ENCODE assay signal across 23 mouse cellular contexts in the genomic region with DNA sequence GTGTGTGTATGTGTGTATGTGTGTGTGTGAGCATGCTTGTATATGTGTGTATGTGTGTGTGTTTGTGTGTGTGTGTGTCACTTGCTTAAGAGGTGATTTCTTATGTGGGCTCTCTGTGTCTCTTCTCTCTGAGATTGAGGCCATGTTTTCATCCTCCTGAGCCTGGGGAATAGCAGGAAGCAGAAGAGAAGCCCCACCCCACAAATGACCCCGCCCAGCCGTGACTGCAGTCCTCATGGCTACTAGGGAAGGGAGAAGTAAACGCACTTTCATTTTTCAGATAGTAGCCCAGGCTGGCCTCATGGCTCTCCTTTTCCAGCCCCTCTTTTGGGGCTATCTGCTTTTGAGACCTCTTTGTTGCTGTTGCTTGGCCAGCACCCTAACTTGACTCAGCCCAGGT. TPM values are rescaled to one million over a fixed set of nuclear protein-coding genes. Genes with fewer than 3 reads are reported as not detected.
DNase-seq lines count a peak whose midpoint lies in the region; ATAC-seq and TF ChIP-seq lines count a peak whose summit lies in the region.
"Had no signal": no experiment of that assay in that cellular context is flagged by ENCODE, and none has a peak within 500 bp of the region (broad histone marks: within the 10 kb centered on the region; RNA-seq: fewer than 3 reads in every experiment).

No protein-coding gene starts in this region.

- H3K27ac ChIP-seq in liver, embryonic 12.5 days, result no peak overlapping the region
- H3K27ac ChIP-seq in stomach, postnatal 0 days (replicated peaks), result no peak overlapping the region
- no peak overlapping the region for H3K27ac ChIP-seq in midbrain, embryonic 15.5 days
- H3K27ac ChIP-seq: forebrain, embryonic 10.5 days; forebrain, embryonic 13.5 days; heart, embryonic 13.5 days; hindbrain, embryonic 12.5 days; hindbrain, embryonic 15.5 days had no signal

- peak overlapping the region; percentile 18; the same call in 1 of the 2 replicates for H3K4me2 ChIP-seq in liver, embryonic 12.5 days
- H3K4me2 ChIP-seq in stomach, postnatal 0 days (replicated peaks; ENCODE audit: low read depth), result no peak overlapping the region
- no peak overlapping the region for H3K4me2 ChIP-seq in midbrain, embryonic 15.5 days
- H3K4me2 ChIP-seq: forebrain, embryonic 13.5 days; heart, embryonic 13.5 days; hindbrain, embryonic 12.5 days; hindbrain, embryonic 15.5 days had no signal

- H3K27me3 ChIP-seq in liver, embryonic 12.5 days (replicated peaks), result no peaks in the 10 kb centered on the region
- no peaks in the 10 kb centered on the region for H3K27me3 ChIP-seq in stomach, postnatal 0 days (ENCODE audit: control insufficient read depth, insufficient read depth, low read length)
- H3K27me3 ChIP-seq in midbrain, embryonic 15.5 days (replicated peaks), result no peaks in the 10 kb centered on the region
- H3K27me3 ChIP-seq: forebrain, embryonic 13.5 days; heart, embryonic 13.5 days; hindbrain, embryonic 12.5 days; hindbrain, embryonic 15.5 days; Patski had no signal

- H3K4me3 ChIP-seq in liver, embryonic 12.5 days, result no peak overlapping the region
- H3K4me3 ChIP-seq in stomach, postnatal 0 days (ENCODE audit: low read depth, low read length), result no peak overlapping the region
- no peak overlapping the region for H3K4me3 ChIP-seq in midbrain, embryonic 15.5 days
- H3K4me3 ChIP-seq: forebrain, embryonic 10.5 days; forebrain, embryonic 13.5 days; heart, embryonic 13.5 days; hindbrain, embryonic 12.5 days; hindbrain, embryonic 15.5 days had no signal

- peaks cover 25% of the 10 kb centered on the region for H3K4me1 ChIP-seq in liver, embryonic 12.5 days
- no peaks in the 10 kb centered on the region for H3K4me1 ChIP-seq in stomach, postnatal 0 days (replicated peaks; ENCODE audit: control insufficient read depth, insufficient read depth)
- no peaks in the 10 kb centered on the region for H3K4me1 ChIP-seq in midbrain, embryonic 15.5 days
- H3K4me1 ChIP-seq: forebrain, embryonic 13.5 days; heart, embryonic 13.5 days; hindbrain, embryonic 12.5 days; hindbrain, embryonic 15.5 days had no signal

- H3K9ac ChIP-seq in liver, embryonic 12.5 days, result no peak overlapping the region
- H3K9ac ChIP-seq in stomach, postnatal 0 days (ENCODE audit: low read length), result no peak overlapping the region
- H3K9ac ChIP-seq in midbrain, embryonic 15.5 days, result no peak overlapping the region
- H3K9ac ChIP-seq: forebrain, embryonic 13.5 days; heart, embryonic 13.5 days; hindbrain, embryonic 12.5 days; hindbrain, embryonic 15.5 days had no signal

- no peaks in the 10 kb centered on the region for H3K36me3 ChIP-seq in liver, embryonic 12.5 days
- H3K36me3 ChIP-seq in stomach, postnatal 0 days (ENCODE audit: control insufficient read depth, insufficient read depth, low read length), result no peaks in the 10 kb centered on the region
- H3K36me3 ChIP-seq in midbrain, embryonic 15.5 days (replicated peaks), result peaks cover 13% of the 10 kb centered on the region; the same call in 1 of the 2 replicates
- H3K36me3 ChIP-seq: forebrain, embryonic 10.5 days; heart, embryonic 13.5 days had no signal

- no peaks in the 10 kb centered on the region for H3K9me3 ChIP-seq in liver, embryonic 12.5 days (replicated peaks)
- H3K9me3 ChIP-seq in stomach, postnatal 0 days (ENCODE audit: control insufficient read depth, low read length), result no peaks in the 10 kb centered on the region
- H3K9me3 ChIP-seq in midbrain, embryonic 15.5 days, result no peaks in the 10 kb centered on the region
- H3K9me3 ChIP-seq: forebrain, embryonic 10.5 days; forebrain, embryonic 13.5 days; hindbrain, embryonic 12.5 days; hindbrain, embryonic 15.5 days had no signal

- no peak for ATAC-seq in liver, embryonic 12.5 days
- ATAC-seq in stomach, postnatal 0 days (ENCODE audit: low FRiP score, low TSS enrichment), result no peak
- ATAC-seq in midbrain, embryonic 15.5 days (replicated peaks), result no peak
- no peak for ATAC-seq in cerebellum, adult (ENCODE audit: insufficient number of reproducible peaks, low FRiP score, low TSS enrichment)
- ATAC-seq: CD4-positive, CD25-positive, alpha-beta regulatory T cell, adult 4 months; forebrain, embryonic 13.5 days; forebrain, embryonic 16.5 days; Patski had no signal

- no peak for TF ChIP-seq EP300 in stomach, postnatal 0 days (optimal IDR thresholded peaks at IDR 0.05)

- DNase-seq in 416B (ENCODE audit: low read depth), result peak; percentile 27
- DNase-seq in MEL-GATA-1-ER (ENCODE audit: extremely low read depth, low read depth), result peak; percentile 64
- DNase-seq in stomach, postnatal 0 days (ENCODE audit: low spot score), result peak; percentile 24
- DNase-seq in lung, postnatal 14 days, result no peak
- DNase-seq: adrenal gland, postnatal 10 days; adrenal gland, postnatal 36 days; cerebellum, adult 11-12 months; cerebellum, adult 8-10 months; cerebellum, postnatal 14 days; gastrocnemius, postnatal 14 days; heart, adult 18-20 months; heart, postnatal 14 days had no signal

- WGBS in liver, embryonic 12.5 days (ENCODE audit: insufficient replicate concordance), result 20% methylated on average over 3 of the region's 3 CpGs
- 46% methylated on average over 3 of the region's 3 CpGs for WGBS in stomach, postnatal 0 days
- WGBS in midbrain, embryonic 15.5 days, result 78% methylated on average over 3 of the region's 3 CpGs

- no peak for TF ChIP-seq CTCF in stomach, postnatal 0 days (IDR thresholded peaks at IDR 0.05; ENCODE audit: low read depth)

RNA-seq across cellular contexts. Expression of a gene that starts 26.6 kb away (rescaled TPM):
- 0.57 and 0.62 TPM in 2 replicates for polyA plus RNA-seq in liver, embryonic 12.5 days (2016; fragmentation: Nextera tagmentation; extraction: Ambion mirVana)
- 2.7 and 3.4 TPM in 2 replicates for polyA plus RNA-seq in stomach, postnatal 0 days (2015; fragmentation: Nextera tagmentation; extraction: Ambion mirVana)
- 0.61 and 0.88 TPM in 2 replicates for polyA plus RNA-seq in midbrain, embryonic 15.5 days (2015; fragmentation: Nextera tagmentation; extraction: Ambion mirVana)
